Mouse (Mus musculus) right cerebral cortex, postnatal 10 days (tissue): ENCODE measurements at regions not wholly inside any gene's neighbourhood (a gene's known extent, or its start where the extent isn't known, plus 50 kb on each side); places are given as distances from the start of the nearest gene placed in this dataset.

ENCODE experiments used
- DNase-seq, 2 experiments: peaks; one replicate each; pipeline ENCODE4 v3.0.0; 2021; ENCODE audit warnings: low spot score in 2 of 2

- no peak for DNase-seq
Measured at GRCm38 (mm10) chr15:12066857-12067211, 50.8 kb upstream of the Zfr start.

- DNase-seq, result peak; percentile 89 to 90
Measured at GRCm38 (mm10) chr15:12066176-12066856, 51.3 kb upstream of the Zfr start.

GRCm38 (mm10) chr15:12054870-12055269, 58.1 kb upstream of the Sub1 start:
- no peak for DNase-seq

- DNase-seq, result no peak
Measured at GRCm38 (mm10) chr15:12053610-12054009, 56.8 kb upstream of the Sub1 start.

- DNase-seq, result no peak
Measured at GRCm38 (mm10) chr15:12048965-12049364, 52.2 kb upstream of the Sub1 start.

GRCm38 (mm10) chr15:12048214-12048507, 51.4 kb upstream of the Sub1 start:
- DNase-seq, result no peak

GRCm38 (mm10) chr15:12047349-12048213, 50.8 kb upstream of the Sub1 start:
- no peak for DNase-seq
